Mouse (Mus musculus): Measurements from ENCODE around the gene Kcnk4. TPM values are rescaled to one million over a fixed set of nuclear protein-coding genes. Genes with fewer than 3 reads are reported as not detected.
A peak's percentile ranks its signal among the peaks of the same experiment; 100 is the strongest.

Kcnk4 gene
- polyA plus RNA-seq, 1 experiment from 2014 or later, result 0.24 TPM

GRCm38 (mm10) chr19:6952712-6953037 is 18.4 kb upstream of the Kcnk4 start:
- WGBS, result 19% methylated on average over 3 of the region's 3 CpGs
- no peaks in the 10 kb centered on the region for H3K9me3 ChIP-seq
- H3K27me3 ChIP-seq (ENCODE audit: poor library complexity, severe bottlenecking), result no peaks in the 10 kb centered on the region
- no peak for DNase-seq (ENCODE audit: extremely low spot score, low spot score)
- peak overlapping the region; percentile 97 for H3K27ac ChIP-seq
- peak overlapping the region; percentile 69 for H3K4me3 ChIP-seq
- peaks cover 33% of the 10 kb centered on the region for H3K4me1 ChIP-seq
- peaks cover 42% of the 10 kb centered on the region for H3K36me3 ChIP-seq (replicated peaks)

- H3K27me3 ChIP-seq (ENCODE audit: poor library complexity, severe bottlenecking), result no peaks in the 10 kb centered on the region
- peaks cover 33% of the 10 kb centered on the region for H3K4me1 ChIP-seq
- peaks cover 36% of the 10 kb centered on the region for H3K36me3 ChIP-seq (replicated peaks)
- DNase-seq (ENCODE audit: extremely low spot score, low spot score), result peak; percentile 67
- peak overlapping the region; percentile 69 for H3K4me3 ChIP-seq
- no peaks in the 10 kb centered on the region for H3K9me3 ChIP-seq
- peak overlapping the region; percentile 97 for H3K27ac ChIP-seq
- WGBS, result 3% methylated on average over 31 of the region's 31 CpGs
These were observed 17.8 kb upstream of the Kcnk4 start for GRCm38 (mm10) chr19:6951994-6952711.

DNA sequence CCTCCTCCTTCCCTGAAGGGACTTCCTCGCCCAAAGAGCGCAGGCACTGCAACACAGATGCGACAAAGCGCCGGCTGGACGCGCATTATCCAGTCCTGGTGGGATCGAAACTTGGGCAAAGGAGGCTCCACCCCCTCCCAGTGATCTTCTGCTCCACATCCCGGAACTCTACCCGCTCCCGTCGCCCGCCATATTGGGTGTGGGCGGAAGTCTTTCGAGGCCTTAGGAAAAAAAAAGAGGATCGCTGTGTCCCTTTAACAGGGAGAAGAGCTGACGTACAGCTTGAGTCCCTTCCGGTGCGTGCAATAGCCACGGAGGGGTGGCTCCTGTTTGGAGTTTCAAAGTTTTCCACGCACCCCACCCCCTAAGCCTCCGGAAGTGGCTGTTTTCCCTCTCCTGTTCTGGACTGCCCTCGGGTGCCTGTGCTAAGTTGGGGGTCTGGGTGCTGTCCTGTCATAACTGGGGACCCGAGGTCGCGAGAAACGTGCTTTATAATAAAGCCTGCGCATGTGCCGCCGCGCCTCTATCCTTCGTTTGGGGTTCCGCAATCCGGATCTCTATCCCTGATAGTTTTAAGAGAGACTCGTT is 17.2 kb upstream of the Kcnk4 start:
- Histone ChIP-seq H3K36me3 (replicated peaks) (peaks cover 30% of the 10 kb centered on the region), H3K4me1 (peaks cover 33% of the 10 kb centered on the region), H3K27ac (peak overlapping the region; percentile 97), H3K4me3 (peak overlapping the region; percentile 69), H3K9me3 (no peaks in the 10 kb centered on the region), H3K27me3 (ENCODE audit: poor library complexity, severe bottlenecking) (no peaks in the 10 kb centered on the region)
- DNase-seq (ENCODE audit: extremely low spot score, low spot score), result peak; percentile 93
- WGBS, result under 1% methylated on average over 35 of the region's 35 CpGs

GRCm38 (mm10) chr19:6950613-6951153 is 16.4 kb upstream of the Kcnk4 start:
- peak; percentile 73 for DNase-seq (ENCODE audit: extremely low spot score, low spot score)
- Histone ChIP-seq H3K36me3 (replicated peaks) (peaks cover 26% of the 10 kb centered on the region), H3K9me3 (no peaks in the 10 kb centered on the region), H3K4me1 (peaks cover 33% of the 10 kb centered on the region), H3K27ac (peak overlapping the region; percentile 97), H3K4me3 (peak overlapping the region; percentile 69), H3K27me3 (ENCODE audit: poor library complexity, severe bottlenecking) (no peaks in the 10 kb centered on the region)
- WGBS, result under 1% methylated on average over 28 of the region's 28 CpGs

DNA sequence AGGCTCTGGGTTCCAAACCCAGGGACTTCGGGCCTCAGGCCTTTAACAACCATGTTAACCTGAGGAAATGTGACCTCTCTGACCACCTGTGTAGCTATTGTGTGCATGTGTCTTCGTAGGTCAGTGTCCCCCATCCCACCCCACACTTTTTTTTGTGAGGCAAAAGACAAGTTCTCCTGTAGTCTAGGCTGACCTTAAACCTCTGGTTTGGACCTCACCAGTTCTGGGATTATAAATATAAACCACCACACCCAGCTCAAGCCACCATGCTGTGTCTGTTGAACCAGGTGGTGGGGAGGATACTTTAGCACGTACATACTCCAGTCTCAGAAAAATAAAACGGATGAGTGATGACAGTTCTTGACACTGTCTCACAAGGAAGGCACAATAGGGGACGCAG is 15.6 kb upstream of the Kcnk4 start:
- H3K4me3 ChIP-seq, result peak overlapping the region; percentile 69
- no peaks in the 10 kb centered on the region for H3K9me3 ChIP-seq
- peak overlapping the region; percentile 97 for H3K27ac ChIP-seq
- DNase-seq (ENCODE audit: extremely low spot score, low spot score), result no peak
- no peaks in the 10 kb centered on the region for H3K27me3 ChIP-seq (ENCODE audit: poor library complexity, severe bottlenecking)
- peaks cover 33% of the 10 kb centered on the region for H3K4me1 ChIP-seq
- H3K36me3 ChIP-seq (replicated peaks), result peaks cover 25% of the 10 kb centered on the region
- 66% methylated on average over 5 of the region's 5 CpGs for WGBS

DNA sequence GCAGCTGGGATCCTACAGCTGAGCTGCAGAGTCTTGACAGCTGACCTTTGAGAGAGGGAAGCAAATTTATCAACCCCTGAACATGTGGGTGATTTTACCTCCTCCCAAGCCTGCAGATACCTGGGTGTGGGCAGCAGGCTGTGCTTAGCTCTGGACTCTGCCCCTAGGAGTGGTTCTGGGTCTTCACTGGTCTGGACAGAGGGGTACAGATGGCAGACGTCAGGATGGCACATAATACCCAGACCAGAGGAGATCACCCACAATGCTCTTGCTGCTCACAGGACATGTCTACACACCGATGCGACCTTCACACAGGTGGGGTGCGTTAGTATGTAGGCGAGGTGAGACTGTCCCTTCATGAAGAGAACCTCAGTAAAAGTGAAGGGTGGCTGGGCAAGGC is 15.2 kb upstream of the Kcnk4 start:
- peaks cover 24% of the 10 kb centered on the region for H3K36me3 ChIP-seq (replicated peaks)
- H3K4me3 ChIP-seq, result peak overlapping the region; percentile 69; the same call in 1 of the 2 replicates
- DNase-seq (ENCODE audit: extremely low spot score, low spot score), result no peak
- 89% methylated on average over 5 of the region's 5 CpGs for WGBS
- no peaks in the 10 kb centered on the region for H3K27me3 ChIP-seq (ENCODE audit: poor library complexity, severe bottlenecking)
- H3K27ac ChIP-seq, result no peak overlapping the region
- H3K4me1 ChIP-seq, result peaks cover 33% of the 10 kb centered on the region
- no peaks in the 10 kb centered on the region for H3K9me3 ChIP-seq

DNA sequence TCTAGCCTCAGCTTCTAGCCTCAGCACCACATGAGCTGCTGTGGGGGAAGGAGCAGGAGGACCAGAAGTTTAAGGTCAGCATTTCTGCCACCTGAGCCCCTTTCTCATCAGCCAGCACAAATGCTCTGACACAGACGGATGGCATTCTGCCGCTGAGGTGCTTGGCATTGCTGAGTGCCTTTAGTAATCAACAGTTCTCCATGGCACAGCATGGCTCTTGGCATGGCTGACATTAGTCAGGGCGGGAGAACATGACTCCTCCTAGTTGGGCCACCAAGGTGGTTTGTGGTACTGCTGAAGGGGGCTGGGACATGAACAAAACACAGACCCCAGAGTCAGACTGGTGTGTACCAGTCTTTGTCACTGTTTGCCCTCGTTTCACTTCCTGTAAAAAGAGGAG is 13.9 kb upstream of the Kcnk4 start:
- Histone ChIP-seq H3K9me3 (no peaks in the 10 kb centered on the region), H3K4me1 (peaks cover 28% of the 10 kb centered on the region), H3K27ac (no peak overlapping the region), H3K36me3 (replicated peaks) (peaks cover 18% of the 10 kb centered on the region), H3K27me3 (ENCODE audit: poor library complexity, severe bottlenecking) (no peaks in the 10 kb centered on the region), H3K4me3 (no peak overlapping the region)
- 84% methylated on average over 4 of the region's 4 CpGs for WGBS
- no peak for DNase-seq (ENCODE audit: extremely low spot score, low spot score)

GRCm38 (mm10) chr19:6947742-6948141 is 13.4 kb upstream of the Kcnk4 start:
- 52% methylated on average over 4 of the region's 4 CpGs for WGBS

GRCm38 (mm10) chr19:6943709-6944108 is 9.4 kb upstream of the Kcnk4 start:
- no peak for DNase-seq (ENCODE audit: extremely low spot score, low spot score)
- Histone ChIP-seq H3K4me1 (peaks cover 39% of the 10 kb centered on the region), H3K27ac (no peak overlapping the region), H3K36me3 (replicated peaks) (peaks cover 18% of the 10 kb centered on the region), H3K4me3 (no peak overlapping the region), H3K9me3 (no peaks in the 10 kb centered on the region), H3K27me3 (ENCODE audit: poor library complexity, severe bottlenecking) (peaks cover 5% of the 10 kb centered on the region)
- 93% methylated on average over 6 of the region's 6 CpGs for WGBS

More at GRCm38 (mm10) chr19:6947742-6948141, 13.4 kb upstream of the Kcnk4 start:
- Histone ChIP-seq H3K9me3 (no peaks in the 10 kb centered on the region), H3K4me3 (no peak overlapping the region), H3K27me3 (ENCODE audit: poor library complexity, severe bottlenecking) (no peaks in the 10 kb centered on the region), H3K36me3 (replicated peaks) (peaks cover 18% of the 10 kb centered on the region), H3K4me1 (peaks cover 28% of the 10 kb centered on the region), H3K27ac (no peak overlapping the region)
- no peak for DNase-seq (ENCODE audit: extremely low spot score, low spot score)

- Histone ChIP-seq H3K36me3 (replicated peaks) (peaks cover 19% of the 10 kb centered on the region), H3K4me1 (peaks cover 39% of the 10 kb centered on the region), H3K9me3 (no peaks in the 10 kb centered on the region), H3K4me3 (peak overlapping the region; percentile 83), H3K27ac (peak overlapping the region; percentile 95), H3K27me3 (ENCODE audit: poor library complexity, severe bottlenecking) (peaks cover 14% of the 10 kb centered on the region)
- no peak for DNase-seq (ENCODE audit: extremely low spot score, low spot score)
- 25% methylated on average over 5 of the region's 5 CpGs for WGBS
These were observed 8.4 kb upstream of the Kcnk4 start for GRCm38 (mm10) chr19:6942764-6943163.

GRCm38 (mm10) chr19:6942249-6942691 is 8.0 kb upstream of the Kcnk4 start, which contains the start of gene Gpr137:
Gene Gpr137, minus strand, starts transcription at chr19:6942480.
- peaks cover 18% of the 10 kb centered on the region for H3K36me3 ChIP-seq (replicated peaks)
- DNase-seq (ENCODE audit: extremely low spot score, low spot score), result peak; percentile 92
- H3K9me3 ChIP-seq, result no peaks in the 10 kb centered on the region
- H3K27ac ChIP-seq, result peak within 1 kb of the TSS; percentile 95
- peaks cover 39% of the 10 kb centered on the region for H3K4me1 ChIP-seq
- H3K4me3 ChIP-seq, result peak within 1 kb of the TSS; percentile 83
- H3K27me3 ChIP-seq (ENCODE audit: poor library complexity, severe bottlenecking), result peaks cover 16% of the 10 kb centered on the region
- WGBS, result under 1% methylated on average over 27 of the region's 27 CpGs

DNA sequence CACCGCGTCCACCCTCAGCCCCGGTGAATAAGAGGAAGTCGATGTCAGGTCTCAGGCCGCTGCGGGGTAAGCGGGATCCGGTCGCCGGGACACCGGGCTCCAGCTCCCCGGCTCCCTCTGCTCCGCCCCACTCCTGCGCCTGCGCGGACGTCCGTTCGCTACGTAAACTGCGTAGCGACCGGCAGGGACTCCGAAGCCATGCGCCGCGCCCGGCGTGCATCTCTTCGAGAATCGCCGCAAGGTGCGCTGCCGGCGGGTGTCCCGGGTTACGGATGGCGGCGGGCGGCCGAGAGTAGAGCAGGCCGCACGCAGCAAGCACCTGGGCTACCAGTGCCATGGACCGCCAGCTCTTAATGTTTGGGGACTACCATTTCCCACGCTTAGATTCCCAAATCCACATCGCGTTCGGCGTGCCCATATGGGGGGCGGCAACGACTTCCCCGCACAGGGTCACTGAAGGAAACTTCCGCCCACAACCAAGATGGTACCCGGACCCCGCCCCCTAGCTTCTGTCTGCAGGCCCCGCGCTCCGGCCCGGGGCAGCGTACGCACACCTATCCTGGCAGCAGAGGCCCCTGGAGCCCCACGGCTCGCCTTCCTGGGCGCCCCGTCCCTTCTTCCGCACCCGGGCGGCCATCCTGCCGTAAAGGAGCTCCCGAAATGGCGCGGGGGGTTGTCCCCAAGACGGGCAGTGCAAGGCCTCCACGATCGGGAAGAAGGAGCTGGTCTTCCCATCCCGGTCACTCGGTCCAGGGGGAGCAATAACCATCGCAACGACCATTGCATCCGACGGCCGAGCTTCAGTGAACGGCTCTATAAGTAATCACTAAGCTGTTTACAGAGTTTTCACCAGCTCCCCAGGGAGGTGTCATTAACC is 7.3 kb upstream of the Kcnk4 start, which contains the start of gene Bad:
Gene Bad, plus strand, starts transcription at position 490 of the 877 bp plus-strand sequence.
- H3K9me3 ChIP-seq, result no peaks in the 10 kb centered on the region
- H3K4me1 ChIP-seq, result peaks cover 39% of the 10 kb centered on the region
- peak within 1 kb of the TSS; percentile 95 for H3K27ac ChIP-seq
- peak within 1 kb of the TSS; percentile 83 for H3K4me3 ChIP-seq
- peak; percentile 92 for DNase-seq (ENCODE audit: extremely low spot score, low spot score)
- H3K27me3 ChIP-seq (ENCODE audit: poor library complexity, severe bottlenecking), result peaks cover 16% of the 10 kb centered on the region
- H3K36me3 ChIP-seq (replicated peaks), result peaks cover 18% of the 10 kb centered on the region
- under 1% methylated on average over 83 of the region's 83 CpGs for WGBS

Data from forebrain, embryonic 10.5 days (tissue).